Mouse (Mus musculus): ENCODE results near the gene Grik5. TPM values are rescaled to one million over a fixed set of nuclear protein-coding genes. Genes with fewer than 3 reads are reported as not detected.

Gene Grik5
- total RNA-seq, 2 experiments from 2014 or later, result 213 to 225 TPM

DNA sequence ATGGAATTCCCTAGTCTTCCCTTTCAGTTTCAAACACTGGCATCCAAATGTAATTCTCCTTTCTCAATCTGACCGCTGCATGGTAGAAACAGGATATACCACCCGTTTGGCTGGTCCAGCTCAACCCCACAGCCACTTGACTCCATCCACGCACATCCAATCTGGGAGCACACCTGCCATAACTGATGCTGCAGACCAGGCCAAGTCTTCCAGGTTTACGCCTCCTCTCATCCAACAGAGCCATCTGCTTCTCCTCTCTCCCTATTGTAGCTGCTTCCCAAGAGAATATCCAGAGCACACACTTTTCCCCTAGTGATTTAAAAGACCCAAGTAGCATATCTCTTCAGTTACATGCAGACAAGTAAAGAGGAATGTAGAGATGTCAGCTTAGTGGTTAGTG is 37.4 kb downstream of the Grik5 start:
- DNase-seq (ENCODE audit: low spot score in 2 of 2), result peak in 1 of 2 experiments; percentile 70

DNA sequence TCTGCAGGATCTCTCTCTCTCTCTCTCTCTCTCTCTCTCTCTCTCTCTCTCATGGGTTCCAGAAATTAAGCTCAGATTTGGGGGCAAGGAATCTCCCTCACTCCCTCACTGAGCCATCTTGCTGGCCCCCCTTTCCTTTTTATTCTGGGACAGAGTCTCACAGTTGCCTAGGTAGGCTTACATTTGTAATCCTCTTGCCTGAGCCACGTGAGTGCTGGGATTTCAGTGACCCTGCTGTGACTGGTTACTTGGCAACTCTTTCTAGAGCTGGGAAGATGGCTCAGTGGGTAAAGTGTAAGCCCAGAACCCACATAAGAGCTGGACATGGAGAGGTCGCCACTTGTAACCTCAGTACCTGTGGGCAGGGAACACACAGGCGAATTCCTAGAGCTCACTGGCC is 40.6 kb downstream of the Grik5 start:
- no peak for DNase-seq (ENCODE audit: low spot score in 2 of 2)

DNA sequence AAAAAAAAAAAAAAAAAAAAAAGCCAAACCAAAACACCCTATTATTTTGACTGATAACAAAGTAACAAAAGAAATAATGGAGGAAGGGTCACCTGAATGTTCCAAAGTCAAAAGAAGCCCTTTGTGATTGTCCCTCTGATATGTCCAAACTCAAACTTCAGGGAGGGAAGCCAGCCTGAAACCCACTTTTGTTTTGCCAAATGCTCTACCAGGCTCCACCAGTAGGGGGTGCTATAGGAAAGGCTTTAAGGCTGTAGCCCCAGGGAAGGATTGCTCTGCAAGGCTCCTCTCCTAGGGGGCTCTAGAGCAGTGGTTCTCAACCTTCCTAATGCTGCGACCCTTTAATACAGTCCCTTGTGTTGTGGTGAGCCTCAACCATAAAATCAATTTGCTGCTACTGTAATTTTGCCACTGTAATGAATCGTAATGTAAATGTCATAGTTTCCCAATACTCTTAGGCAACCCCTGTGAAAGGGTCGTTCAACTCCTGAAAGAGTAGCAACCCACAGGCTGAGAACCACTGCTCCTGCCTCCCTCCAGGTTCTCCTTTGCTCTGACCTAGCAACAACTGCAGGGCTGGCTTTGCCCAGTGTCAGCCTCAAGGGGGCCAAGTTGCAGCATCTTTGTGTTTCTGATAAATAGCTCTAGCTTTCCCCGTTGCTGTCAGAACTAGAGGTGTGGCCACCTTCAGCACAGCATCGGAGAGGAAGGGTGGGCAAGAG is 42.0 kb downstream of the Grik5 start:
- DNase-seq (ENCODE audit: low spot score in 2 of 2), result peak in 1 of 2 experiments; percentile 85

DNA sequence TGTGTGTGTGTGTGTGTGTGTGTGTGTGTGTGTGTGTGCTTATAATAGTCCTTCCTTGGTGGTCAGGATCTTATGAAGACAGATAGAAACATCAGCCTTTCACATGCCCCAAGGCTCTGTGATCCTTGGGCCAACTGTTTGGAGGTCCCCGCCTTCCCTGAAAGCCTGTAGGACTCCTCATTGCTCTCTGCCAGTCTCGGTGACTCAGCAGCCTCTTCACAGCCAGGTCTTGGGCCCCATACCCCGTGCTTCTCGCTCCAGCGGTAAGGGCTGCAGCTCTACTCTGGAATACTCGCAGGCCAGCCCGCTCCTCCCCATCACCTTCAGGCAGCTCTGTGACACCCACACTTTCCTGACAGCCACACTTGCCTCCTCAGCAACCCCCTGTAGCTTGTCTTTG is 45.7 kb downstream of the Grik5 start:
- DNase-seq (ENCODE audit: low spot score in 2 of 2), result no peak

DNA sequence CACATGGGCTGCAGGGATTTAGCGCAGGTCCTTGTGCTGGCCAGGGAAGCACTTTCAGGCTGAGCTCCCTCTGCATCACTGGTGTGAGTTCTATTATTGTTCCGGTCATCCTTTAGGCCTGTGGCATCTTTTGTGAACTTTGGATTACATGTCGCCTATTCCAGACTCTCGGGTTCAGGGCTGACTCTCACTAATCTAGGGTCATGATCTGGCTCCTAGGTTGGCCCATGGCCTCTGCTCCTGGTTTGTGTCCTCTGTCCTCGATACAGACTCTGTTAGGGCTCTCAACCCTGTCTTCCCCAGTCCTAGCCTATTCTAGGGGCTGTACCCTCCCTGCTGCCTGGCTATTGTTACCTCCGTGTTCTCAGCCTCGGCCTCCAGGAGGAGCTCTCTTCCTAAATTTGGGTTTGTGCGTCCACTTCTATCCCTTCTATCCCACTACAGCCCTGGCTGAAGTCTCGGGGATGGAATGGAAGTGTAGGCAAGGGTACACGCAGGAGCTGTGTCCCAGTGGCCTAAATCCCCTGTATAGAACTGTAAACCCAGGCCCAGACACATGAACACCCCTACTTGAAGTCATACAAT is 46.2 kb downstream of the Grik5 start:
- no peak for DNase-seq (ENCODE audit: low spot score in 2 of 2)

DNA sequence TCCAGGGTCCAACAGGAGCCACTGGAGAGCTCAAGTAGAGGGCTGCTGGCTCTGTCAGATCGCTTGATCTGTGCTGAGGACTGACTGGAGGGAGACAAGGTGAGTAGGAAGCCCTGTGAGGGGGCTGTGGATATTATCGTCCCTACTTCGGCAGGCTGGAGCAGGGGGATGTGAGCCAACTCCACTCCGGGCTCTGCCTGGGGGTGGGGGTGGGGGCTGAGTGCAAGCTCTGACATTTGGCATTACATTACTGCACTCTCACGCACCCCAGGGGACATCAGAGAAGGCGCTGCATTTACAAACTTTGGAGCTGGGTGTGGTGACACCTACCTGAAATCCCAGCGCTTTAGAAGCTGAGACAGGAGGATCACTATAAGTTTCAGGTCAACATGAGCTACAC is 60.6 kb downstream of the Grik5 start:
- DNase-seq (ENCODE audit: low spot score in 2 of 2), result no peak

DNA sequence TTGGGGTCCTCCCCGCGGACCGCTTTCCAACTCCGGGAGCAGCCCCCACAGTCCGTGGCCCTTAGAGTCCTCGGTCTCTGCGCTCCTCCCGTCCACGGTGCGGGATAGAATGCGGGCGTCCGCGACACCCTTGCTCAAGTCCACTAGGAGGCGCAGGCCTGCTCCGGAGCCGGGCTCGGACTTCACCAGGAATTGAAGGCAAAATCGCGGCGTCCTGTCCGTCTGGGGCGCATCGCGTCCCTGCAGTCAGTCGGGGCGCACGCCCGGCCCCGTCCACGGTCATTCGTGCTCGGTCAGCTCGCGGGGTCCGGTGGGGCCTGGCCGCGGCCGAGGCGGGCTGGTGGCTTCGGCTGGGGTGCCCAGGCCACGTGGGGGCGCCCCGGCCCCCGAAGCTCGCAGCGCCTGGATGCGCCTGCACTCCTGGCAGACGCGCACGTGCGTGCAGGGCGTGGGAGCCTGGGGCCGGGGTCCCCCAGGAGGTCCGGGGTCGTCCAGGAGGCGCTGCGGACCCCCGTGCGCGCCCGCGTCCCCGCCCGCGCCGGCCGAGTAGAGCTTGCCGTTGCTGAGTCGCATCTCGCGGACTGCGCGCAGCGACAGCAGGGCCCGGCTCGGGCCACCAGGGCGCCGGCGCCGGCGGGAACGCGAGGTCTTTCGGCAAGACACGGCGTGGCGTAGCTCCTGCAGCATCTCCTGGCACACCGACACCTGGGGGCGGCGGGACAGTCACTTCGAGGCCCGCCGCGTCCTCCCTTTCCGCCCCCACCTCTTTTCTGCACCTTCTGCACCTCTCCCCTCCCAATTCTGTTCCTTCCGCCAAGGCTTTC is 61.8 kb downstream of the Grik5 start:
- peak in 1 of 2 experiments; percentile 63 for DNase-seq (ENCODE audit: low spot score in 2 of 2)

DNA sequence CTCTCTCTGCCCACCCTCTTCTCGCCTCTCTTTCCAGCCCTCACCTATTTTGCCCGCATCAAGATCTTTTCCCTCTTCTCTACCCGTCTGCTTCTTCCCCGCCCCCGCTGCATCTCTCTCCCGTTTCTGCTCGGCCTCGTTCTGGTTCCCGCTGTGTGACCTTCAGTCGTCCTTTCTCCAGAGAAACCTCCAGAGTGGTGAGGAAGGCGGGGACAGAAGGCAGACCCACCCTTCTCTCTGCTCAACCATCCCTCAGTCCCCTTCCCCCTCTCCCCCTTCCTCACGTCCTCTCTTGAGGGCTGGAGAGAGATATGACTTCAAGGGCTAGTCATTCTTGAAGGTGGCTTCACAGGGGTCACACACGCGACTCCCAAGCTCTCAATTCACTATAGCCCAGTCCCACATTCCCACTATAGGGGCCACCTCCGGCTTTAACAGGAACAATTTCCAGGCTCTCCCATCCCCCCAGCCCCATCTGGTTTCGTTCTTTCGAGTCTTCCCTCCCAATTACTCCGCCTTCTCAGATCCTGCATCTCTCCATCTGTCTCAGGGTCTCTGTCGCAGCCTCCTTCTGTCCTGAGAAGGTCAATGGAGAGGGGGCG is 62.9 kb downstream of the Grik5 start:
- DNase-seq (ENCODE audit: low spot score in 2 of 2), result peak; percentile 65 to 82

DNA sequence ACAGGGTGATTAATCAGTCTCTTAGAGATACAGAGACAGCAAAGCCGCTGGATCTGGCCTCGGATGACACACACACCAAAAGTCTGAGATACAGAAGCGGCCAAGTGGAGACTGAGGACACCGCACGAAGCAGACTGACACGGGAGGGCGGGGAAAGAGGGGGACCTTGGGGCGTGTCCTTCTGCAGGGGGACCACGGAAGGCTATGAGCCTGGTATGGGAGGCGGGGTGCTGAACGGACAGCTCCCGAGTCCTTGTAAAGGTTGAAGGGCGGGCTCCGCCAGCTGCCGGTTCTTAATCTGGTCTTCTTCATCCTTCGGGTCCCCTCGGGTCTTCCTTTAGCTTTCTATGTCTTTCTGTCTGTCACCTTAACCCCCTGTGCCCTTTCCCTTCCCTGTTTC is 63.5 kb downstream of the Grik5 start:
- peak in 1 of 2 experiments; percentile 37 for DNase-seq (ENCODE audit: low spot score in 2 of 2)

DNA sequence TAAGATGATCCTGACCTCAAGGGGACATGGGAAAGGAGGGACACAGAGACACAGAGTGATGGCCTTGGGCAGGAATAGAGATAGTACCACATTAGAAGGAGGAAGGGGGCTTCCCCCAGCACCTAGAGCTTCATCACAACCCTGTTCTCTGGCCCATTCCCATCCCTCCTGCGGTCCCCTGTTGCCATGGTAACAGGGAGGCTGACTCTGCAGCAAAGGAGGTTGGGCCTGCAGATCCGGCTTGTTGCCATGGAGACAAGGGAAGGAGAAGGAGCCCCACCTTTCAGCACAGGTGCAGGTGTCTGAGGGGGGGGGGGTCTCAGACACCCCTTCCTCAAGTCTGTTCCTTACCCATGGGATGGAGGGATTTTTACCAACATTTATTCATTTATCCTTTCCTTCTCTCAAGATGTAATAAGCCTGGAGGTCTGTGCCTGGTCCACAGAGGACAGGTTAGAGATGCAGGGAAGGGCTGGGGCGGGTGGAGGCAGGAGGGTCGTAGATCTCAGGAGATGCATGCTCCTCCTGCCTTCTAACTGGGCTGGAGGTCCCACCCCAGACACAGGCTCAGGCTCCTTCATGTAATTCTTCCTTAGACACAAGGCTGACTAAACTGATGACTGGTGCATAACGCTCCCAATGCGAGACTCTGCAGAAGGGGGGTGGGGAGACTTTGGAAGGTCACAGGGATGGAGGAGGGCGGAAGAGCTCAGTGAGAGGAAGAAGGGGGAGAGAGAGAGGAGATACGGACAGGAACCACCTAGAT is 64.4 kb downstream of the Grik5 start:
- peak; percentile 69 to 81 for DNase-seq (ENCODE audit: low spot score in 2 of 2)

DNA sequence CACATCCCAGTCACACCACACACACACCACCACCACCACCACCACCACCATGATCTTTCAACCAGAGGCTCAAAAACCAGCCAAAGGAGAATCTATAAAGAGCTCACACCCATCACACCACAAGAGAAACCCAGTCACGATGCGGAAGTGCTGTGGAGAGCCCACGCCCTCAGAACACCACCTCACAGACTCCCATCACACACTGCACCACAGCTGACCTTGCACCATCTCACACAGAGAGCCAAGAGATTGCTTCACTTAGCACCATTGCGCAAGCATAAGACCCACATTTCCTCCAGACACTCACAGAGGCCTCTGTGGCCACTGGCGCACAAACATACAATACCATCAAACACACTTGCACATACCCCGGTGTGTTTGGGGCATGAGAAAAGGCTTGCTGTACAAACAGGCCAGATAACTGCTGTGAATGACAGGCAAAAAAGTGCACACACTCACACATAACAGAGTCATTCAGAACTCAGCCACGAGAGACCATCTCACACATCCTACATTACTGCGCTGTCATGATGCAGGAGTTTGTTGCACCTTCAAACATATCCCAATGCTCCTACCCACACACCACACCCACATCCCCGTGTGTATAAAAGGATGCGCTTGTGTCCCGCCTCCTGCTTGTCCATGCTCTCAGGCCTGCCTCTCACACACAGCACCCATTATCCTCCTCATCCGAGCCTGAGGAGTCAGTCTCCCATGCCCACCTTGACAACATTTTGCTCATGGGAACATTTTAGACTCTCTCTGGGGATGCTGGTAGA is 65.4 kb downstream of the Grik5 start:
- peak in 1 of 2 experiments; percentile 52 for DNase-seq (ENCODE audit: low spot score in 2 of 2)

DNA sequence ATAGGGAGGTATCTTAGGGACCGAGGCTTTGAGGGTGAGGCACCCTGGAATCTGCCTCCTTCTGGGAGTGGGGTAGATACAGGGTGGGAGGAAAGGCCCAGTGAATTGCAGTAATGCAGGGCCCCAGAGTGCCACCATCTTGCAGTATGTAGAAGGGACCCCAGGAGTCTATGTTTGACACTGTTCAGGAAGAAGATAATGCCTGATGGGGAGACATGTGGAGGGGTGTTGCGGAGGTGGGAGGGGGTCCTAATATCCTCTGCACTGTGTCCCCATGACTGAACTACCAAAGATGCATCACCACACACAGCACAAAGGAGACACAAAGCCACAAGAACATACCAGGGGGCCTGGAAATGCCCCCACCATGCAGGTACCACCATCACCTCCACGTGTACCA is 66.0 kb downstream of the Grik5 start:
- DNase-seq (ENCODE audit: low spot score in 2 of 2), result no peak

DNA sequence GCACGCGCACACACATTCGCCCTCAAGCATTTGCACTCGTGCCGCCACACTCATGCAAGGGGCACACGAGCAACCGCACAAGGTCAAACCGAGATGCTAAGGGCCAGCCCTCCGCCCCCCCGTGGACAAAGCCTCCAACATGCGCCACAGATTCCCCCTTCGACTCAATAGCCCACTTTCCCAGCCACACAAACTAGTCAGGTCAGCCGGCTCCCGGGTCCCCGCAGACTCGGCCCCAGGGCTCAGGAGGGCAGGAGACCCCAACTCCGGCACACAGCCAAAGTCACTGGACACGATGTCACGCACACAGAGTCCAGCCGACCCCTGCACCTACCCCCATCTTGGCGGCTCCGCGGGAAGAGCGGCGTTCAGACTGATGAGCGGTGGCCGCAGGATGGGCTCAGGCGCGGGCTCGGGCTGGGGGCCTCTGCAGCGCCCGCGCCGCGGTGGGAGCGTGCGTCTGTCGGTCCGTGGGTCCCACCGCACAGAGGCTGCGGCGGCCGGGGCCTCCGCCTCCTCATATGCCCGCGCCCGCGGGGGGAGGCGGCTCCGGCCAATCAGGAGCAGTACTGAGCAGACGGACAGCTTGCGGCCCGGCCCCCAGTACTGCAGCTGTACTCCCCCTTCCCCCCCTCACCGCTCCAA is 66.6 kb downstream of the Grik5 start, which contains the start of gene Atp1a3:
TSS of gene Atp1a3 (minus strand) at position 538 of the 645 bp plus-strand sequence.
- DNase-seq (ENCODE audit: low spot score in 2 of 2), result peak; percentile 76 to 89

DNA sequence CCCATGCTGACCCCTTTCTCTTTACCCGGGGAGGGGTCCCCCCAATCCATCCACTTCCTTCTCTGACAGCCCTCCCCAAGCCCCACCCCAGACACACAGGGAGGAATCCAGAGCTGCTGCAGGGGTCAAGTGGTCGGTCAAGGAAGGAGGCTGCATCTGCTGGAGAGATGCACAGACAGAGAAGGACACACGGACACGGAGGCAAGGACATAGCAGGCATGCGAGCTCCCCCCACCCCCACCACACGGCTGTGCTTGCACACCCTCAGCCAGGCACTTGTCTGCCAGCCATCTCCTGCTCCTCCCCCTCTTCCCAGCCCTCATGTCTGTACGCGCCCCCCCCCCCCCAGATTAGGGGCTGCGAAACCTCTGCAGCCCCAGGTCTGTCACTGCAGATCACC is 67.3 kb downstream of the Grik5 start:
- peak in 1 of 2 experiments; percentile 55 for DNase-seq (ENCODE audit: low spot score in 2 of 2)

DNA sequence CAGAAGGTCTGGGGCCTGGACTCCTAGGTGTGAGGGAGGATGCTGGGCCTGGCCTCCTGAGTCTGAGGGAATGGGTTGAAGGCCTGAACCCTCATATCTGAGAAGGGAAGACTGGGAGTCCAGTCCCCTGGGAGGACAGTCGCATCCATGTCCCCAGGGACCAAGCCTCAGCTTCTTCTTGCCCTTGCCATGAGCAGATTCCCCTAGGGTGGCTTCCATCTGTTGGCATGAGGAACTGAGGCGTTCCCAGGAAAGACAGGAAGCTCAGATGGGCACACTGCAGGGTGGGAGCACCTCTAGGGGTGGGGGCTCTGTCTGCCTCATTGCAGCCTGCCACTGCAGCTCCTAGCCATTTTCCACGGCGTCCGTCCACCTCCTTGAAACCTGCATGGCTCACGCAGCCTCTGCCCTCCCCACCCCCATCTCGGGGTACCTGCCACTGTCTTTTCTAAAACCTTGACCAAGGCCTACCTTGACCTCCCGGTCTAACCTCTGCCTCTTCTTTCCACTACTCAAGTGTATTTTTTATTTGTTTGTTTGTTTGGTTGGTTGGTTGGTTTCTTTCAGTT is 68.2 kb downstream of the Grik5 start:
- no peak for DNase-seq (ENCODE audit: low spot score in 2 of 2)

DNA sequence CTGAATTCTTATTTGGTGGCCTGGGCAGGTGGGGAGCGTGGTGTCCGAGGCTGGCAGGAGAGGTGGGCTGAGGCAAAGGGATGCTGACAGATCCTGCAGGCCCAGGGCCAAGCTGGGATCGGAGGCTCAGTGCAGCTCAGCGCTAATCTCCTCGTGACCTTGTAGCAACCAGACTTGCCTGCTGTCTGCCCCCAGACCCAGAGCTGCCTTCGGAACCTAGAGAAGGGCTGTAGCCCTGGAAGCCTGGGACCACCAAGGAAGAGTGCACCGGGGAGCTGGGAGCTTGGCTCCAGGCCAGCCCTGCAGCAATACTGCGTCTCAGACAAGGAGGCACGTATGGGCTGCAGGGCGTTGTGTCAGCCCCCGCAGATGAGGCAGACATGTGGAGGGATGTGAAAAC is 68.9 kb downstream of the Grik5 start:
- DNase-seq (ENCODE audit: low spot score in 2 of 2), result no peak

DNA sequence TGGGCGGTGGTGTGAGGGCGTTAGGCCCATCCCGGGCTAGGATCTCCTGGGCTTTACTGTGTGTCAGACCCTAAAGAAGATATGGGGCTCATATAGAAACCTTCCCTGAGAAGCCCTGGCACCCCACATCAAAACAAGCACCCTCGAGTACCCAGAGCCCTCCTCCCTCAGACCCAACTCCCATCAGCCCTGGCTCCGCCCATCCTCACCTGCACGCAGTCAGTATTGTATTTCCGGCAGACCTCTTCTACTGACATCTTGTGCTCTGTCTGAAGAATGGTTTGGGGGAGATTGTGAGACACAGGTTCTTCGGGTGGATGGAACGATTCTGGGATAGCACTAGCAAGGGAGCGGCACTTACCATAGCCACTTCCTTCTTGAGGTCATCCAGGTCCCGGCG is 71.4 kb downstream of the Grik5 start:
- no peak for DNase-seq (ENCODE audit: low spot score in 2 of 2)

DNA sequence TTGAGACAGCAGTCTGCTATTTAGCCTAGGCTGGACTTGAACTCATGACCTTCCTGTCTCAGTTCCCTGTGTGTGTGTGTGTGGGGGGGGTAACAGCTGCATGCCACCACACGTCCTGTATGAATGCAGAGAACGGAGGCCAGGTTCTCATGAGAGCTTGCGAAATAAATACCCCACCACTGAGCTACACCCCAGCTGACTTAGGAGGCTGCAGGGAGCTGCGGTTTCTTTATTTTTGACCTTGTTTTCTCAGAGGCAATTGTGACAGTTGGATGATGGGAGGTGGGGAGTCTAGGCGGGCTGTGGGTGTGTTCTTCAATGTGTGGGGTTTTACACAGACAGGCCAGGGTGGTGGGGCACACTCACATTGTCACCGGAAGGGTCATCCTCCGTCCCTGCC is 71.9 kb downstream of the Grik5 start:
- DNase-seq (ENCODE audit: low spot score in 2 of 2), result no peak

DNA sequence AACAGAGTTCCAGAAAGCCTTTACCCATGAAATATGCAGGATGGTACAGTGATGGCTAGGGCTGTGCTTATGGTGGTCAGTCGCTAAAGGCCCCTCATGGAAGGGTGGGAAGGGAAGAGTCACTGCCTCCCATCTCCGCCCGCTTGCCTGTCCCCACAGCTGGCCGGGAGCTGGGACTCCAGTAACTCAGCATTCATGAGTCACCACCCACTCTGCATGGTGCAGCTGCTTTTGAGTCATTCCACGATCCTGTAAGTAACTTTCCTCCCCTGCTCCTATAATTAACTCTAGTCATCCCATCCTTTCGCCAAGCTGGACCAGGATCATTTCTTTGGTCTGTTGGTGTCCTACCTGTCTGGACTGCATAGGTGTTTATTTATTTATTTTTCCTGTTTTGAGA is 79.1 kb downstream of the Grik5 start:
- peak in 1 of 2 experiments; percentile 56 for DNase-seq (ENCODE audit: low spot score in 2 of 2)
